Mouse (Mus musculus): Measurements from ENCODE around the gene Gart. TPM values are rescaled to one million over a fixed set of nuclear protein-coding genes. Genes with fewer than 3 reads are reported as not detected.

Gene Gart
- polyA plus RNA-seq, 1 experiment: 24.1 TPM

DNA sequence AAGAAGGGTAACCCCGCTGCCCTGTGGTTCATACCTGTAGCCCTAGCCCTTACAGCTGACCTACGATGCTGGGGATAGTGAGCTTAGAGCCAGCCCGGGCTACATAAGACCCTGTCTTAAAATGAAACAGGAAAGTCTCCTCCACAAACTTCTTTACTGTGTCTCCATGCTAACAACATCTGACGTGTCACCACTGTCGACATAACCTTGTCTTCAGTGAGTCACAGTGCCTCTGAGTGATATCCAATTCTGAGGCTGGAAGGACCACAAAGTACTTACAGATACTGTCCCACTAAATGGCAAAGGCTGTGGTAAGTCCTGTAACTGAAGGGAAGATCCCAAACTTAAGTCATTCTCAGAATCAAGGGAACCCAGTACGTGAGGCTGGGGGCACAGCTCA is 60.5 kb downstream of the Gart start:
- peaks cover 2% of the 10 kb centered on the region; the same call in 1 of the 2 replicates for H3K4me1 ChIP-seq (ENCODE audit: control insufficient read depth, insufficient read depth, low read length)
- H3K36me3 ChIP-seq (ENCODE audit: control insufficient read depth, insufficient read depth, low read length): no peaks in the 10 kb centered on the region; the same call in 1 of the 2 replicates
- no peak overlapping the region for H3K4me3 ChIP-seq (ENCODE audit: control insufficient read depth, low read depth, low read length)
- TF ChIP-seq POLR2A (IDR thresholded peaks at IDR 0.05; ENCODE audit: control insufficient read depth, low read depth, low read length): no peak
- no peaks in the 10 kb centered on the region for H3K27me3 ChIP-seq (ENCODE audit: control insufficient read depth, insufficient read depth, low read length)
- H3K27ac ChIP-seq (ENCODE audit: control insufficient read depth, insufficient read depth, low read depth, low read length): no peak overlapping the region

DNA sequence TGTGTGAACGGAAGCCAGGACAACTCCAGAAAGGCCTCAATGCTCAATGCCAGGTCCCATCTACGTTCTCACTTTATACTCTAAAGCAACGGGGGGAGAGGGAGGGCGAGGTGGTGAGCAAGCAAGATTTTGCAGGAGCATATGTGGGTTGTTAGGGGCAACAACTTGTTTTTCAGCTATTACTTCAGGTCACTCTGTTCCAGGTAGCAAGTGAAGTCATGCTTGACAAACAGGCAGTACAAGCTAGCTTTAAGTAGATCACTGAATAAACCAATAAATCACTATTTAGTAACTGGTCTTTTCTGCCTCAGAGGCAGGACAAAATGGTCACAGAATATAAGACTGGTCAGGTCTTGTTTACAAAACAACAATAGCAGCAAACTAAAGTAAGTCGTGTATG is 61.1 kb downstream of the Gart start:
- no peak overlapping the region for H3K4me3 ChIP-seq (ENCODE audit: control insufficient read depth, low read depth, low read length)

DNA sequence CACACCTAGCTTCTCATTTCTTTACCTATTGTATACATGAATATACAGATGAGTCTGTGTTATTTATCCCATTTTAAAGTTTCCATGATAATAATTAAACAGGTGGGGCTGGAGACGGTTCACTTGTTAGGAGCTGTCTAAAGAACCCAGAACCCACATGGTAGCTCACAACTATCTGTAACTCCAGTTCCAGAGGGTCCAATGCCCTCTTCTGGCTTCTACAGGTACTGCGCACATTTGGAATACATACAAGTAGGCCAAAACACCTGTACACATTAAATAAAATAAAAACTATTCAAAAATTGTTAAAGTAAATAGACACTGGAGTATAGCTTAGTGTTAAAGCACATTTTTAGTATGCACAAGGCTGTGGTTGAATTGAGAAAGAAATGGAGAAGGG is 64.4 kb downstream of the Gart start:
- Histone ChIP-seq H3K4me1 (ENCODE audit: control insufficient read depth, insufficient read depth, low read length) (no peaks in the 10 kb centered on the region), H3K27me3 (ENCODE audit: control insufficient read depth, insufficient read depth, low read length) (no peaks in the 10 kb centered on the region), H3K36me3 (ENCODE audit: control insufficient read depth, insufficient read depth, low read length) (no peaks in the 10 kb centered on the region; the same call in 1 of the 2 replicates), H3K27ac (ENCODE audit: control insufficient read depth, insufficient read depth, low read depth, low read length) (no peak overlapping the region), H3K4me3 (ENCODE audit: control insufficient read depth, low read depth, low read length) (no peak overlapping the region)
- TF ChIP-seq CTCF (IDR thresholded peaks at IDR 0.05; ENCODE audit: control insufficient read depth, insufficient read depth, insufficient replicate concordance, low read depth, low read length): no peak
- no peak for TF ChIP-seq POLR2A (IDR thresholded peaks at IDR 0.05; ENCODE audit: control insufficient read depth, low read depth, low read length)

More for the DNA sequence above, 61.1 kb downstream of the Gart start:
- Histone ChIP-seq H3K36me3 (ENCODE audit: control insufficient read depth, insufficient read depth, low read length) (no peaks in the 10 kb centered on the region; the same call in 1 of the 2 replicates), H3K4me1 (ENCODE audit: control insufficient read depth, insufficient read depth, low read length) (no peaks in the 10 kb centered on the region), H3K27ac (ENCODE audit: control insufficient read depth, insufficient read depth, low read depth, low read length) (no peak overlapping the region), H3K27me3 (ENCODE audit: control insufficient read depth, insufficient read depth, low read length) (no peaks in the 10 kb centered on the region)
- TF ChIP-seq POLR2A (IDR thresholded peaks at IDR 0.05; ENCODE audit: control insufficient read depth, low read depth, low read length) (no peak), CTCF (IDR thresholded peaks at IDR 0.05; ENCODE audit: control insufficient read depth, insufficient read depth, insufficient replicate concordance, low read depth, low read length) (no peak)

DNA sequence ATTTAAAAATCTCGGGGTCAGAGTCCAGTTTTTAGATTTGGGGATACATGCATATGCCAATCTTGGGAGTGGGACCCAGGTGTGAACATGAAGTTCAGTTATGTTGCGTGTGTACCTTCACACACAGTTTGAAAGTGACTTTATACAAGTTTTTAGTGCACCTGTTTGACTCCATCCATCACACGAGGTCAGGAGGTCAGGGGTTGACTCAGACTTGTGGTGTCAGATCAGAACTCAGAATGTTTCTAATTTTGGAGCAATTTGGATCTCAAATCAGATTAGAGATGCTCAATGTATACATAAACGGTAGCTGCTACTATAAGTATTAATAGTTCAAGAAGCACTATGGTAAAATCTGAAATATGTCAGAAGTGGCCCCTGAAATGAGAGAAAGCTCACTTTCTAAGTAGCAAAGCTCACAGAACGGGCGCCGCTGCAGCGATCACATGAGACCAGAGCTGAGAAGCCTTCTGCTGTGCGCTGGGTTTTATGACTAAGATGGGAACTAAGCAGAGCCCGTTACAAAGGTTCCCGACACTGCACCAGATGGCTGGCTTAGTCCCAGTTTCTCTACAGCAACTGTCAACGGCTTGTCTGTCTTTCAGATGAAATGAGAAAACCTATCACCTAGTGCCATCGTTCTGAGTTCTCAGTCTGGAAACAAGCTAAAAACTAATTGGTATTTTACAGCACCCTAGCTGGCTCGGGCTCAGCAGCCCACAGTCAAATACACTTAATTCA is 67.6 kb downstream of the Gart start:
- H3K27ac ChIP-seq (ENCODE audit: control insufficient read depth, insufficient read depth, low read depth, low read length): no peak overlapping the region
- TF ChIP-seq CTCF (IDR thresholded peaks at IDR 0.05; ENCODE audit: control insufficient read depth, insufficient read depth, insufficient replicate concordance, low read depth, low read length): no peak
- TF ChIP-seq POLR2A (IDR thresholded peaks at IDR 0.05; ENCODE audit: control insufficient read depth, low read depth, low read length): no peak
- H3K4me1 ChIP-seq (ENCODE audit: control insufficient read depth, insufficient read depth, low read length): no peaks in the 10 kb centered on the region
- H3K27me3 ChIP-seq (ENCODE audit: control insufficient read depth, insufficient read depth, low read length): no peaks in the 10 kb centered on the region
- H3K4me3 ChIP-seq (ENCODE audit: control insufficient read depth, low read depth, low read length): no peak overlapping the region
- no peaks in the 10 kb centered on the region; the same call in 1 of the 2 replicates for H3K36me3 ChIP-seq (ENCODE audit: control insufficient read depth, insufficient read depth, low read length)

DNA sequence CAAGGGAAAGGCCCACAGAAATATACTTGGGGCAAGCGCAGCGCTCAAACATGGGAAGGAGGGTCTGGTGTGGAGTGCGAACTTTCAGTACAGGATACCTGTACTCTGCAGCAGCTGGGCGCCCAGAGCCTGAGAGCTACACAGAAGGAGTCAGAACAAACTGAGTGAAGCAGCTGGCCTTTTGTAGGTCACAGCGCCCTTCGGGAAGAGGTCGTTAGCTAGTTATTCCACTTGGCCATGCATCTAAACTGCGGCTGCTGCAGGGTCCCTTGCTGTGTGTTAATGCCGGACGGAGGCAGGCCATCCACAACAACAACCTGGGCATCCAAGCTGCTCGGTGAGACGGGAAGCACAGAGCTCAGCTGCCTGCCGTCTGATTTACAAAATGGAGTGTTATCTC is 71.6 kb downstream of the Gart start:
- Histone ChIP-seq H3K4me1 (ENCODE audit: control insufficient read depth, insufficient read depth, low read length) (no peaks in the 10 kb centered on the region), H3K27me3 (ENCODE audit: control insufficient read depth, insufficient read depth, low read length) (no peaks in the 10 kb centered on the region), H3K4me3 (ENCODE audit: control insufficient read depth, low read depth, low read length) (no peak overlapping the region), H3K27ac (ENCODE audit: control insufficient read depth, insufficient read depth, low read depth, low read length) (no peak overlapping the region), H3K36me3 (ENCODE audit: control insufficient read depth, insufficient read depth, low read length) (no peaks in the 10 kb centered on the region)
- TF ChIP-seq POLR2A (IDR thresholded peaks at IDR 0.05; ENCODE audit: control insufficient read depth, low read depth, low read length): no peak
- no peak for TF ChIP-seq CTCF (IDR thresholded peaks at IDR 0.05; ENCODE audit: control insufficient read depth, insufficient read depth, insufficient replicate concordance, low read depth, low read length)

Other genes with a start within 250 kb of the Gart start
- 6.4 and 7.2 TPM in 2 replicates for gene Il10rb, start 240.8 kb downstream of the Gart start, polyA plus RNA-seq (2012; rRNA removed)
- gene Ifnar1, start 161.7 kb downstream of the Gart start, polyA plus RNA-seq (2012; rRNA removed): 6.7 and 7.9 TPM in 2 replicates
- 11.4 and 12.4 TPM in 2 replicates for gene Ifngr2, start 99.9 kb downstream of the Gart start, polyA plus RNA-seq (2012; rRNA removed)
- 50.6 and 54.1 TPM in 2 replicates for gene Tmem50b, start 49.2 kb downstream of the Gart start, polyA plus RNA-seq (2012; rRNA removed)
- 9.0 and 12.5 TPM in 2 replicates for gene Dnajc28, start 27.9 kb downstream of the Gart start, polyA plus RNA-seq (2012; rRNA removed)
- gene Son, start 554 bp upstream of the Gart start, polyA plus RNA-seq (2012; rRNA removed): 94.4 and 114 TPM in 2 replicates
- 45.4 and 45.8 TPM in 2 replicates for gene Donson, start 41.8 kb upstream of the Gart start, polyA plus RNA-seq (2012; rRNA removed)
- 21.9 and 27.0 TPM in 2 replicates for gene Cryzl1, start 82.0 kb upstream of the Gart start, polyA plus RNA-seq (2012; rRNA removed)
- gene Itsn1, start 82.3 kb upstream of the Gart start, polyA plus RNA-seq (2012; rRNA removed): 30.5 and 31.7 TPM in 2 replicates

Measured in testis, adult 2 months (tissue).